Mouse (Mus musculus): ENCODE data around the gene Prpsap1.
"Not testable (repeated sequence)": the region's sequence is repeated elsewhere in the genome, so short reads cannot be mapped to it uniquely, and the experiment has no call there.

The Prpsap1 gene

GRCm38 (mm10) chr11:116431428-116432077 lies 62.4 kb downstream of the Prpsap1 start:
- CTCF ChIA-PET = interaction anchor here (0.5 kb wide), 1 partner anchor 15 kb away, joined by 4 read pairs; no protein-coding TSS in a partner anchor

GRCm38 (mm10) chr11:116430723-116431427 lies 63.1 kb downstream of the Prpsap1 start:
- CTCF ChIA-PET = no interaction called here

GRCm38 (mm10) chr11:116429862-116430613 lies 64.0 kb downstream of the Prpsap1 start:
- CTCF ChIA-PET = interaction anchor here (0.6 kb wide), 1 partner anchor 418 kb away, joined by 3 read pairs; no protein-coding TSS in a partner anchor

GRCm38 (mm10) chr11:116428872-116429859 lies 64.8 kb downstream of the Prpsap1 start:
- CTCF ChIA-PET = no interaction called here

- CTCF ChIA-PET = no interaction called here
Measured at GRCm38 (mm10) chr11:116426852-116427575, 67.0 kb downstream of the Prpsap1 start.

- CTCF ChIA-PET = not testable (repeated sequence)
Measured at GRCm38 (mm10) chr11:116426328-116426727, 67.7 kb downstream of the Prpsap1 start.

GRCm38 (mm10) chr11:116424621-116425407 lies 69.2 kb downstream of the Prpsap1 start:
- CTCF ChIA-PET = interaction anchor here (0.7 to 1.0 kb wide), 2 partner anchors 9 to 196 kb away, joined by 3 to 17 read pairs; no protein-coding TSS in a partner anchor

- CTCF ChIA-PET = interaction anchor here (0.6 kb wide), 1 partner anchor 675 kb away, joined by 3 read pairs; no protein-coding TSS in a partner anchor
Measured at GRCm38 (mm10) chr11:116423782-116424620, 70.0 kb downstream of the Prpsap1 start.

- CTCF ChIA-PET = interaction anchor here (1.2 kb wide), 1 partner anchor 17 kb away, joined by 3 read pairs; no protein-coding TSS in a partner anchor
Measured at GRCm38 (mm10) chr11:116423214-116423613, 70.8 kb downstream of the Prpsap1 start.

- CTCF ChIA-PET = interaction anchor here (1.2 kb wide), 1 partner anchor 16 kb away, joined by 3 read pairs; no protein-coding TSS in a partner anchor
Measured at GRCm38 (mm10) chr11:116422562-116422961, 71.4 kb downstream of the Prpsap1 start.

GRCm38 (mm10) chr11:116421102-116421501 lies 72.9 kb downstream of the Prpsap1 start:
- CTCF ChIA-PET = no interaction called here

All from spleen, embryonic (tissue).